Mouse (Mus musculus): Measurements from ENCODE around the gene Blcap. TPM values are rescaled to one million over a fixed set of nuclear protein-coding genes. Genes with fewer than 3 reads are reported as not detected.
A peak's percentile ranks its signal among the peaks of the same experiment; 100 is the strongest.
"Not testable (repeated sequence)": the region's sequence is repeated elsewhere in the genome, so short reads cannot be mapped to it uniquely, and the experiment has no call there.

The Blcap gene
- total and polyA plus RNA-seq, 3 experiments = 54.3 to 62.4 (median 55.6) TPM

DNA sequence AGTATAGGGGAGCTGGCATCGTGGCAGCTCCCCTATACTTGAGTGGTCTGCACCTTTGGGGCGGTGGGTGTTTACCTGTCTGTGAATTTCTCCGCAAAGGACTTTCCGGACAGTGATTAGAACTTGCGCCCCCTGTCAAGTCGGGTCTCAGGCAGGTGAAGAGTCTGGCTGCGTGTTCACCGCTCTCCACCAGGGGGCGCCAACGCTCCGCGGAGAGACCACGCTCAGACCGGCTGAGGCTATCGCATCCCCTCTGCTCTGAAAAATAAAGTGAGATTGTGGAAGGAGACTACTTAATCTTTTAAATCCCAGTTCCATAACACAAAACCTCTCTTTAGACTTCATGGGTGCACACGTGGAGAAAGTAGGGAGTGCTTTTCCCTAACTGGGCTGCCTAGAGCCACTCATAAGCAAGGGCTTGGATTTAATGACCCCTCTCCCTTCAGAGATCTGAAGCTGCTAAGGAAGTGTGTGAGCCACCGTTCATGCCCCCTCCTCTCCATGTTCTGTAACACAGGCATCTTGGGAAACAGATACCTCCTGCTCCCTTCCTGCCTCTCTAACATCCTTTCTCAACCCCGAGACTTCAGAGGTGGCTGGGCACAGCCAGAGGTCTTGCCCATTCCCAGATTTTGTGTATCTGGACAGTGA, 34.1 kb upstream of the Blcap start:
- Histone ChIP-seq H3K4me3 (no peak overlapping the region), H3K36me3 (ENCODE audit: control insufficient read depth, insufficient read depth, low read length) (no peaks in the 10 kb centered on the region), H3K9ac (ENCODE audit: low read depth, low read length) (no peak overlapping the region), H3K4me1 (ENCODE audit: control insufficient read depth, insufficient read depth, low read length) (peaks cover 2% of the 10 kb centered on the region; the same call in 1 of the 2 replicates), H3K27ac (no peak overlapping the region), H3K79me2 (replicated peaks; ENCODE audit: control insufficient read depth, insufficient read depth, low read length) (no peaks in the 10 kb centered on the region), H3K27me3 (ENCODE audit: control insufficient read depth, insufficient read depth, low read length) (no peaks in the 10 kb centered on the region)
- peak; percentile 62 to 83 for DNase-seq
- TF ChIP-seq POLR2A (IDR thresholded peaks at IDR 0.05; ENCODE audit: insufficient read depth, low read depth, low read length) (no peak), CTCF (IDR thresholded peaks at IDR 0.05) (0 out of 2 replicates have a peak, but pooled peaks have one; percentile 100), EP300 (IDR thresholded peaks at IDR 0.05; ENCODE audit: insufficient read depth, low read depth, low read length) (0 out of 2 replicates have a peak, but pooled peaks have one; percentile 14)
- intact Hi-C loops (cut with DNase I) = loop anchor here (1.0 to 10.0 kb wide), 3 partner anchors 380 to 740 kb away; no protein-coding TSS in a partner anchor
- WGBS = 6% methylated on average over 18 of the region's 18 CpGs

DNA sequence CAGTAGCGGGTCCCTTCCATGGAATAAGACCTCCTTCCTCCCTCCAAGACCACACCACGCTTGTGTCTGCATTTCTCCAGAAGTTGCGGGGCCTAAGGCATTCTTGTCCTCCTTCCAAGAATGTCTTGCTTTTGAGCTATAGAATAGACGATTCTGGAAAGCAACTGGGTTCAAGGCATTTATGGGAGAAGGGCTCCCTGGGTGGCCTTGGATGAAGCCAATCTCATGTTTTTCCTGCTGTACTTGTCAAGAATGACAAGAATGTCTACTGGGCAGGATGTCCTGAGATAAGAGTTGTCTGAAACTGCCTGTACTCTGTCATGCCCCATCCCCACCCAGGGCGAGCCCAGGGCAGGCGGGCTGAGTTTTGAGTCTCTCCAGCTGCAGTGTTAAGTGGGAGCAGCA, 30.4 kb upstream of the Blcap start:
- peak in 1 of 2 experiments; percentile 7 for DNase-seq
- H3K79me2 ChIP-seq (replicated peaks; ENCODE audit: control insufficient read depth, insufficient read depth, low read length) = no peaks in the 10 kb centered on the region
- 21% methylated on average over 6 of the region's 6 CpGs for WGBS
- H3K27ac ChIP-seq = no peak overlapping the region
- no peaks in the 10 kb centered on the region for H3K27me3 ChIP-seq (ENCODE audit: control insufficient read depth, insufficient read depth, low read length)
- peaks cover 2% of the 10 kb centered on the region; the same call in 1 of the 2 replicates for H3K4me1 ChIP-seq (ENCODE audit: control insufficient read depth, insufficient read depth, low read length)
- TF ChIP-seq POLR2A (IDR thresholded peaks at IDR 0.05; ENCODE audit: insufficient read depth, low read depth, low read length) = no peak
- TF ChIP-seq CTCF (IDR thresholded peaks at IDR 0.05) = no peak
- no peak for TF ChIP-seq EP300 (IDR thresholded peaks at IDR 0.05; ENCODE audit: insufficient read depth, low read depth, low read length)
- H3K9ac ChIP-seq (ENCODE audit: low read depth, low read length) = no peak overlapping the region
- intact Hi-C loops (cut with DNase I) = loop anchor here (10.0 kb wide), 2 partner anchors 383 to 743 kb away; no protein-coding TSS in a partner anchor
- H3K4me3 ChIP-seq = no peak overlapping the region
- no peaks in the 10 kb centered on the region for H3K36me3 ChIP-seq (ENCODE audit: control insufficient read depth, insufficient read depth, low read length)

DNA sequence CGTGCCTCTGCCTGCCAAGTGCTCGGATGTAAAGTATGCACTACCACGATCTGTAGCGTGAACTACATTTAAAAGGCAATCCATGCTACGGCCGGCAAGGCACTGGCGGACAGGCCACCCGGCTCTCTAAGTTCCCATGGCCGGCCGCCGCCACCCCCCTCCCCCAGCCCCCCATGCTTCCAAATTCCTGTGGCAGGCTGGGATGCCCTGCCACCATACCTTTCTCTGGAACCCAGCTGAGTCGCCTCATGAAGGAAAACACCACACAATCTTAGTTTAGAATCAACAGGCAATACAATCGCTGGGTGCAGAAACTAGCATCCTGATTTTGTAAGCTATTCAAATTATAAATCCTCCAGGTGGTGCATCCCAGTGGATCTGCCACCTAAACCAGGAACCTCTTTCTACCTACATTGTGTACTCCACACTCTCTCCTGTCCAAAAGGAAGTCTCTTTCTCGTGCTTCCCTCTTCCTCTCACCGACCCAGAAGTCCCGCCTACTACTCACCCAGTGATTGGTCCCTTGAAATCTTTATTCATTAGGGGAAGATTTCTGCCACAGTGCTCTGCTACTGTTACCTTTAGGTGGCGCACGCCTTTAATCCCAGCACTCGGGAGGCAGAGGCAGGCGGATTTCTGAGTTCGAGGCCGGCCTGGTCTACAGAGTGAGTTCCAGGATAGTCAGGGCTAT, 25.9 kb upstream of the Blcap start:
- Histone ChIP-seq H3K27ac (no peak overlapping the region), H3K36me3 (ENCODE audit: control insufficient read depth, insufficient read depth, low read length) (no peaks in the 10 kb centered on the region), H3K27me3 (ENCODE audit: control insufficient read depth, insufficient read depth, low read length) (no peaks in the 10 kb centered on the region), H3K4me1 (ENCODE audit: control insufficient read depth, insufficient read depth, low read length) (peaks cover 2% of the 10 kb centered on the region; the same call in 1 of the 2 replicates), H3K79me2 (replicated peaks; ENCODE audit: control insufficient read depth, insufficient read depth, low read length) (no peaks in the 10 kb centered on the region), H3K4me3 (no peak overlapping the region), H3K9ac (ENCODE audit: low read depth, low read length) (no peak overlapping the region)
- no peak for DNase-seq
- WGBS = 58% methylated on average over 22 of the region's 22 CpGs
- TF ChIP-seq POLR2A (IDR thresholded peaks at IDR 0.05; ENCODE audit: insufficient read depth, low read depth, low read length) (no peak), EP300 (IDR thresholded peaks at IDR 0.05; ENCODE audit: insufficient read depth, low read depth, low read length) (no peak), CTCF (IDR thresholded peaks at IDR 0.05) (no peak)
- intact Hi-C loops (cut with DNase I) = no loop called here

GRCm38 (mm10) chr2:157585351-157585750, 14.3 kb upstream of the Blcap start:
- intact Hi-C loops (cut with DNase I); H3K36me3 ChIP-seq (ENCODE audit: control insufficient read depth, insufficient read depth, low read length); H3K79me2 ChIP-seq (replicated peaks; ENCODE audit: control insufficient read depth, insufficient read depth, low read length); H3K27me3 ChIP-seq (ENCODE audit: control insufficient read depth, insufficient read depth, low read length); H3K4me1 ChIP-seq (ENCODE audit: control insufficient read depth, insufficient read depth, low read length); DNase-seq; H3K4me3 ChIP-seq; H3K9ac ChIP-seq (ENCODE audit: low read depth, low read length); H3K27ac ChIP-seq: not testable (repeated sequence)
- WGBS = 25% methylated on average over 7 of the region's 7 CpGs

DNA sequence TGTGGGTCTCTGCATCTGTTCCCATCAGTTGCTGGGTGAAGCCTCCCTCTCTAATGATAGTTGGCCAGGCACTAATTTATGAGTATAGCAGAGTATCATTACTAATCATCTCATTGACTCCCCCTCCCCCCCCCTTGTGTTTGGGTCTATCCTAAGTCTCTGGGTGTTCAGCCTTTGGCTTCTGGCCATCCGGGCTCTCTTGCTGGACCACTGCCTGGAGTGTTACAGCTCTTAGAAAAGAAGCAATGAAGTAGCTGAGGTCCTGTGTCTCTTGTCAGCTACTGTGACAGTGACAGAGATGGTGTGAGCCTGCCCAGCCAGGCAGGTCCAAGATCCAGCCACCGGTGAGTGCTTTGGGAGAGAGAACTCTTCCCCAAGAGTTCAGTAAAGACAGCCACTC, 1.7 kb upstream of the Blcap start:
- Histone ChIP-seq H3K9ac (ENCODE audit: low read depth, low read length) (no peak overlapping the region), H3K27ac (no peak overlapping the region), H3K4me1 (ENCODE audit: control insufficient read depth, insufficient read depth, low read length) (no peaks in the 10 kb centered on the region), H3K79me2 (replicated peaks; ENCODE audit: control insufficient read depth, insufficient read depth, low read length) (no peaks in the 10 kb centered on the region), H3K36me3 (ENCODE audit: control insufficient read depth, insufficient read depth, low read length) (no peaks in the 10 kb centered on the region), H3K4me3 (no peak overlapping the region), H3K27me3 (ENCODE audit: control insufficient read depth, insufficient read depth, low read length) (no peaks in the 10 kb centered on the region)
- TF ChIP-seq POLR2A (IDR thresholded peaks at IDR 0.05; ENCODE audit: insufficient read depth, low read depth, low read length) = no peak
- no peak for TF ChIP-seq CTCF (IDR thresholded peaks at IDR 0.05)
- TF ChIP-seq EP300 (IDR thresholded peaks at IDR 0.05; ENCODE audit: insufficient read depth, low read depth, low read length) = no peak
- peak in 1 of 2 experiments; percentile 8 for DNase-seq
- intact Hi-C loops (cut with DNase I) = no loop called here
- WGBS = 46% methylated on average over 2 of the region's 2 CpGs
